Mouse (Mus musculus): ENCODE measurements around the gene Tbc1d8.

Tbc1d8 gene

DNA sequence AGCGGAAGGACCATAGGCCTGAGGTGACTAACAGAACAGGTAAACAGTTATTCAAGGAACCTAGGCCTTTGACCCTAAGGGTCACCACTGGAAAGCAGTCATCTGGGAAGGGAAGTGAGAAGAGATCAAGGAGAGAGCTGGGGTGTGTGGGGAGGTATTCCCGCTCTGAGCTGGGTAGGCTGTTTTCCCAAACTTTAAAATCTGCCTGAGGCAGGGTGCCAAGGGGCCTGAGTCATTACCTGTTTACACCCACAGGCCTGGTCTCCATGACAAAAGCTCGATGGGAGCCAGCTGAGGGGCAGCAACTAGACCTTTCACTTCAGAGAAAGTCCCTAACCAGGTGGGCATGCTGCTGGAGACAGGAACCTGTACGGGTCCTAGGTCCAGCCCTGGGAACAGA, 79.3 kb downstream of the Tbc1d8 start:
- DNase-seq (ENCODE audit: extremely low read depth, low read depth, low spot score) = no peak

DNA sequence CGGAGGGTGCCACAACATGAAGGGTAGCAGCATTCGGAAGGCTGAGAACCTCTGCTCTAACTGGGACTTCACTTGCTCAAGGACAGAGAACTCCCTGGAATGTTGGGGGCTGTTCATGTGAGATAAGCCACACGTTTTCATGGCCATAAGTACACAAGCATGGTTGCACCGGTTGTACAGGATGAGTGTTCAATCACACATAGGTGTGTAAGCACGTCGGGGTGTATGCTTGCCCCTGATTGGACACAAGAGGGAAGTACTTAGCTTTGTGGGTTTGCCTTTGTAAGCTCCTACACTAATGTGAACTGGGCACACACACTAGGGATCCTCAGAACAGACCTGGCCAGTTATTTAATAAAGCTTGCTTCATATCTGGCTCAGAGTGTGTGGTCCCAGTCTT, 80.3 kb downstream of the Tbc1d8 start:
- no peak for DNase-seq (ENCODE audit: extremely low read depth, low read depth, low spot score)

DNA sequence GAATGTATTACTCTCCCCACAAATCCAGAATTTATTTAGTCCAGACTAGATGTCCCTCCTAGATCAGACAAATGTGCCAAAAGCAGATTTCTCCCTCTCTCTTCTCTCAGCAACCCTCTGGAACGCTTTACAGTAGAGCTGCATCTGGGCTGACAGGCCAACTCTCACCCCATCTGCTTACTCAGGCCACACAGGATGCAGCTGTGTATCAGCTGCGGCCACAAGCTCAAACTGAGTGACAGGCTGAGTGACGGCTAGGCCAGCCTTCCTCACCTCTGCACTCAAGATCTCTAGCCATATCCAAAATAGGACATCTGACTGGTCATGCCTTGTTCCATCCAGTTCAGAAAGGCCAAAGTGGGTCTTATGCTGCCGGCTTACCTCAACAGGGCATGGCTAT, 82.2 kb downstream of the Tbc1d8 start:
- no peak for DNase-seq (ENCODE audit: extremely low read depth, low read depth, low spot score)

DNA sequence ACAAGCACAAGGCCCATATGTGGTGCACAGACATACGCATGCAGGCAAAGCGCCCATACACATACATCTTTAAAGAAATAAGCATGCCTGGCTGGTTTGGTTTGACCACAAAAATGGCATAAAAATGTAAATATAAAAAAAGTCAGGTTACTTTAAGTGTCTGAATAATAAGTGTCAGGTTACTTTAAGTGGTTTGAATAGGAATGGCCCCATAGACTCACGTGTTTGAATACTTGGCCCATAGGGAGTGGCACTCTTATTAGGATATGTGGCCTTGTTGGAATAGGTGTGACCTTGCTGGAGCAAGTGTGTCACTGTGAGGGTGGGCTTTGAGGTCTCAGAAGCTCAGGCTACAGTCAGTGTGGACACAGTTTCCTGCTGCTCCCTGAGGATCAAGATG, 83.9 kb downstream of the Tbc1d8 start:
- DNase-seq (ENCODE audit: extremely low read depth, low read depth, low spot score) = no peak

DNA sequence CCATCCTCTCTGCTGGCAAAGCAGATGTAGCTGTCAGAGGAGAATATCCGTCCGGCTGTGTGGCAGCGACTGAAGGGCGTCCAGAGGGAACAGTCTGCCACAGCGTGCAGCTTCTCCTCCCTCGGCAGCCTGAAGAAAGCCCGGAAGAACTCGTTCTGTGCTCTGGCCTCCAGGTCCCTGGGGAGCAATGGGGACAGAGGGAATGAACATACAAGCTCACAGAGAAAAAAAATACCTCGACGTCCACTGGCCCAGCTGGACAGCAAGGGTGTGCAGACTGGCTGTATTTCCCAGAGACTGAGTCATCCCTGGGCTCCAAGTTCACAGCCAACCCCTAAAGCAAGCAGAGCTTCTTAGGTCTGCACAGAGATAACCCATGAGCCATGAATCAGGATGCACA, 84.5 kb downstream of the Tbc1d8 start:
- no peak for DNase-seq (ENCODE audit: extremely low read depth, low read depth, low spot score)

DNA sequence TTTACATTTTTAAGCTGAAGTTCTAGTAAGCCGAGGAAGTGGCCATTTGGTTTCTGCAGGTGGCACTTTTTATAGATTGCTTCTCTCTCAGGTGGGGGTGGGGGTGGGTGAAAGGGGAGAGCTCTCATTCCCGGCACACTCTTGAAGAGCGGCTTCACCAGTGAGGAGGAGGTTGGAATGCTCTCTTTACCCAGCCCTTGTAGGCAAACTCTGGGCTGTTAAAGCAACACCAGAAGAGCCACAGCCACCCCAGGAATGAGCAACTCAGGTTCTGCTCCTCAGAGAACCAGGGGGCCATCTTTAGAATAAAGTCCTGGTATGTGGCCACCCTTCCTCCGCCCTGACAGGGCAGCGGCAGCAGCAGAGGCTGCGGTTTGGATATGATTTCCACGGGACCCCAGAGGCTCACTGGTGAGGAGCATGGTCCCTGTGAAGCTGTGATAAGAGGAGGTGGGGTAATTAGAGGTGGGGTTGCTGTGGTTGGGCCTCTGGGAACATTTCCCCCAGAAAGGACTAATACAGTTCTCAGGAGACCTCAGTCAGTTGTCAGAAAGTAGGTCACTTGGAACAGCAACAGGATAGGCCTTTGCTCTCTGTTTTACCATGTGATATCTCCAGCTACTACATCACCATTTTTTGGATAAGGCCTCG, 85.2 kb downstream of the Tbc1d8 start:
- DNase-seq (ENCODE audit: extremely low read depth, low read depth, low spot score) = no peak

DNA sequence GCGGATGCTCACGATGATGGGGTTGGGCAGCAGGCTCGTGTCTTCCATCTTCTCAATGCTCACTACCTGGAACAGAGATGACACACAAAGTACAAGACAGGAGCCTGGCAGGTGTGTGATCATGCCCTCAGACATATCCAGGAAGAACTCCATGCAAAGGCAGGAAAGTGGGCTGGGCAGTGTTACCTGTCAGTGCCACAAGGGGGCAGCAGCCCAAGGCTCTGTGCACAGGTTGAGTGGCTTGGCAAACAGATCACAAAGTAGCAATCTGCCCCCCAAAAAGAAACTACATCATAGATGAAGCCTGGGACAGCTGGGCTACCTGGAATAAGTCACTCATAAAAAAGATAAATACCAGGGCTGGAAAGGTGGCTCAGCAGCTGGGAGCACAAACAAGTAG, 86.4 kb downstream of the Tbc1d8 start:
- no peak for DNase-seq (ENCODE audit: extremely low read depth, low read depth, low spot score)

DNA sequence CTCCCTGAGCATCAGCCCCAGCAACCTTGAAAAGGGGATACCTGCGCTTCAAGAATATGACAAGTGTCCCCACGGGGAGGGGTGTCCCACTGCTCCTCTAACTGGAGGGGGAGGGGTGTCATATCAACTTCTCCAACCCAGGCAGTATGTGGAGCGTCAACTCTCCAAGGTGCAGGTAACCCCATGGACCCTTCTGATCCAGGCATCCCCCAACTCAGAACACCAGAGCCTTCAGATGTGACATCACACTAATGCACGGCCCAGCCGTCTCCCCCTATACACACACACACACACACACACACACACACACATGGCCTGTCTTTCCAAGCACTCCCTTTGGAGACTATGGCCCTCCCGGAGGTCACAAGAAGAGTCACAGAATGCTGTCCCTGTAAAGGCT, 86.9 kb downstream of the Tbc1d8 start:
- no peak for DNase-seq (ENCODE audit: extremely low read depth, low read depth, low spot score)

DNA sequence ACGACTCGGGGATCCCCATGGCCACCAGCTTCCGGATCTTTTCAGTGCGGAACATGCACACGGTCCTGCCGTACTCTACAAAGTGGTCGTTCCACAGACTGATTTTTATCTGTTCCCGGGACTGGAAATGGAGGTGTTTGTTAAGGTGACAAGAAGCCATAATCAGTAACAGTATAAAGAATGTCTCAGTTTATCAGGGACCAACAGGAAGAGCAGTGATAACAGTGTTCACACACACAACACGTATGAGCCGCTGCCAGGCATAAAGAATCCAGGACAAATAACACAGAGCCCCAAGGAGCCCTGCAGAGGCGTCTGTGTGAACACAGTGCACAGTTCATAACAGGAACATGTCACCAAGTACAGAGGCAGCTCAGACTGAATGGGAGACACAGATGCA, 89.2 kb downstream of the Tbc1d8 start:
- no peak for DNase-seq (ENCODE audit: extremely low read depth, low read depth, low spot score)

DNA sequence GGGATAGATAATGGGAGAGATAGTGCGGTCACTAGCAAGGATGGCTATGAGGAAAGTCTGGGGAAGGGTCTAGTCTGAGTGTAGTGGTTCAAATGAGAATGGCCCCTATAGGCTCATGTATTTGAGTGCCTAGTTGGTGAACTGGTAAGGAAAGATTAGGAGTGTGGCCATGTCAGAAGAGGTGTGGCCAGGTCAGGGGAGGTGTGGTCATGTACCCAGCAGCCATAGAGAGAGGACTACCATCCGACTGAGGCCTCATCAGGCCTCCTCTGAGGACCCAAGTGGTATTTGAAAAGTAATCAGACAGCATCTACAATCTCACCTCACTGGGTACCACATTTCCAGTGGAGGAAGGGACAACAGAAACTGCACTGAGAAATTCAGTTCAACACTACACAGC, 90.4 kb downstream of the Tbc1d8 start:
- DNase-seq (ENCODE audit: extremely low read depth, low read depth, low spot score) = no peak

DNA sequence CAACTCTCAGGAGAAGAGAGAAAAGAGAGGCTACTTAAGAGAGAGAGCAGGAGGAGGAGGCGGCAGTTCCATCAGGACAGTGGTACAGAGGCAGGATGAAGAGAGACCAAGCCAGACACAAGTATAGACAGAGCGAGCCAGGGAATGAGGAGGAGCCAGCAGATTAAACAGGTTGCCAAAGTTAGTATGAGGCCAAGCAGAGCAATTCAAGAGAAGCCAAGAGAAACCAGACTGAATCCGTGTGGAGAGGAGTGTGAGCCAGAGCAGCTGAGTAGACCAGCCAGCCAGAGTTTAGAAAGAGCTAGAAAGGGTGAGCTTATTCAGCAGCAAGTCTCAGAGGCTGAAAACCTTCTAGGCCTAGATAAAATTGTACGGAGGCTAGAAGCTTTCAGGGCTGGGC, 91.1 kb downstream of the Tbc1d8 start:
- DNase-seq (ENCODE audit: extremely low read depth, low read depth, low spot score) = peak; percentile 56

DNA sequence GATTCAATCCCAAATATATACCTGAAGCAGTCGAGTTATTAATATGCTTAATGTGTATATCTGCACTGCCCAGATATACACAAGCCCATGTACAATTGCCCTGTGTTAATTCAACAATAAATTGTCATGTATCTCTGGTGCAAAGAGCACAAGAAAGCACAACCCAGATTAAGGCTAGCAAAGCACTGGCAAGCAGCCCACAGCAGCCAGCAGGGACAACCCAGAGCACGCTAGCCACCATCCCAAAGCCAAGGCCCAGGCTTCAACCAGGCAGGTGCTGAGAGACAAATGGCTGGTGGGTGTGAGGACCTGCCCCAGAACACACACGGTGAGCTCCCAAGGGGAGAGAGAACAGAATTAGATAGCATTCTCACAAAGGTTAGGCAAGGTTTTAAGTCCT, 92.1 kb downstream of the Tbc1d8 start:
- DNase-seq (ENCODE audit: extremely low read depth, low read depth, low spot score) = no peak

DNA sequence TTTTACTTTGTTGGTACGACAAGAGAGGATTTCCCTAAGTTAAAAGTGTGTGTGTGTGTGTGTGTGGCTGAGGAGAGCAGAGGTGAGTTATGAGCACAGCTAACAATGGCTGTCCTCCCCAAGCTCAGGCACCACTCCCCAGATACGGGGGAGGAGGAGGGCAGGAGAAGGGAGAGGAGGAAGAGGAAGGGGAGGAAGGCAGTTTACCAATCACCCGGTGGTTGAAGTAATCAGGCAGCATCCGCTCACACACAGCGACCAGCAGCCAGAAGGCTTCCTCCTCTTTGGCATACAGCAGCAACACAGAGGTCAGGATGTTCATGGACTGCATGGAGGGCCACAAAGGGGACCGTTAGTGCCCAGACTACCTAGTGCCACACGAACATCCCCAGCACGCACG, 93.6 kb downstream of the Tbc1d8 start:
- no peak for DNase-seq (ENCODE audit: extremely low read depth, low read depth, low spot score)

DNA sequence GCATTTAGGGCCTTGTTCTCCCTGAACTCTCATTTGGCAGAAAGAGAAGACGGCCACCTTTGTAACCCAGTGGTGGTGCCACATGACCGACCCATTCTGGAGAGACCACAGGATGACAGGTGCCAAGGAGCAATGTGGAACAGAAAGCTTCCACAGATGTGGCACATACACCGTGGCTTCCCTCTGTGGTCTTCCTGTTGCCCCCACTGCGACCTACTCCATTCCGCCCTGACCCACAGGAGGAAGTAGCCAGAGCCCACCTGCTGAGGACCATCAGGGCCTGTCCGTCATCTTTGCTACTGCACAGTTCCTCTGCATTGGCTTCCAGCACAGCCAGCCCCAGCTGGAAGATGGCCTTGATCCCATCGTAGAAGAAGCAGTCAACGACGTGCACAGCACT, 97.5 kb downstream of the Tbc1d8 start:
- no peak for DNase-seq (ENCODE audit: extremely low read depth, low read depth, low spot score)

DNA sequence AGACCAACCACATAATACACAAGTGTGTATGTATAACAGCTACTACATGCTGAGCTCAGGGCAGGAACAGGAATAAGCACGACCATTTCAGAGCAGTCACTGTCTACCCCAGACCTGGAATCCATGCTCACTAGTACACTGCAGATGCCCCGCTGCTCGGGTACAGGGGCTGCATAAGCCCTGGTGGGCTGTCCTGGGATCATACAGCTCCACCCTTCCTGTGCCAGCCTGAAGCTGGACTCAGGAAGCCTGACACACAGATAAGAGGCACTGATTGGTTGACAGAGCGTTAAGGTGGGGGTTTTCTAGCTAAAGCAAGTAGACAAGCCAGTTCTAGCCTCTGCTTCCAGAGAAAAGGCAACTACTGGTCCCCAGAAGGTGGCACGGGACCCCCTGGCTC, 99.5 kb downstream of the Tbc1d8 start:
- no peak for DNase-seq (ENCODE audit: extremely low read depth, low read depth, low spot score)

DNA sequence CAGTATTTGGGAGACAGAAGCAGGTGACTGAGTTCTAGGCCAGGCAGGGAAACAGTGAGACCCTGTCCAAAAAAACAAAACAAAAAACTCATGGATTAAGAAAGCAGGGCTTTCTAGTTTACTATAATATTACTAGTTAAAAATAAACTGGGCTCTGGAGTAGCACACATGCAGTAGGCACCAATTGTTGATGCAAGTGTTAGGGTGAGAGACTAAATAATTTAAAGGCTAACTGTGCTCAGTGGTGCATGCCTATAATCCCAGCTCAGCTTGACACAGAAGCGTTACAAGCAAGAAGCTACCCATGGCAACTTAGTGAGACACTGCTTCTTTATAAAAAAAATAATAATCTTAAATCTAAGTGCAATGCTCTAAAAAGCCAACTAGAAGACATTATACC, 100.0 kb downstream of the Tbc1d8 start:
- no peak for DNase-seq (ENCODE audit: extremely low read depth, low read depth, low spot score)

DNA sequence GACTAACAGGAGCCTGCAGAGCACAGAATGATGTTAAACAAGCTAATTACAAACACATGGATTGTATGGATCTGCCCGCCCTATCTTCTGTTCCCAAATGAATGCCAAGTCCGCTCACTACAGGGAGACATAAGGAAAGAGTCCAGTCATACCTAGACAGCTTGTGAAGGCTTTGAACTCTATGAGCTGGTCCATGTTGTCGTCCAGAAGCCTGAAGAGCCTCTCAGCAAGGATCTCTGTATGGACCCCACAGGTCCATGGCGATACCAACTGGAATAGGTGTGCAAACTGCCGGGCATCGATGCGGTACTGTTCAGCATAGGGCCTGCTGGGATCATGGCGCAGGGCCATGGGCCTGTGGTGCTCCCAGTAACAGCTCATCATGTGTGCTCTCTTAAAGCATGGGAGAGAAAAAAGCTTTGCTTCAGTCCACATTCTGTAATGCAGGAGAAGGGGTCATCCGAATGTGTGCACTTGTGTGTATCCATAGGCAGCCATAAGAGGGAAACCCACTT, 101.8 kb downstream of the Tbc1d8 start:
- no peak for DNase-seq (ENCODE audit: extremely low read depth, low read depth, low spot score)

DNA sequence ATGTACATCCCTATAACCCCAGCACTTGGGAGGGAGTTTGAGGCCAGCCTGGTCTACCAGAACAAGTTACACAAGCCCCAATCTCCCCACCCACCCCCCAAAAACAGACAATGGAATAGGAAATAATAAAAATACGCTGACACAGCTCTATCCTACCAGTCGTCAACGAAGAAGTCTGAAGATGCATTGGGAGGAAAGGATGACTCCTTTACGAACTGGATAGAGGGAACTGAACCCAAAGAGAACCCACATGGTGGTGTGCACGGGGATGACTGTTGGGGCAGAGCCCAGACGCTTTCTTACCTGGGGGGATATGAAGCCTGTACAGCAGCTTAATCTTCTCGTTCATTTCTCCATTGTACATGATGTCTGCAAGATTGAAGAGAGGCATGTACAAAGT, 102.4 kb downstream of the Tbc1d8 start:
- DNase-seq (ENCODE audit: extremely low read depth, low read depth, low spot score) = no peak

DNA sequence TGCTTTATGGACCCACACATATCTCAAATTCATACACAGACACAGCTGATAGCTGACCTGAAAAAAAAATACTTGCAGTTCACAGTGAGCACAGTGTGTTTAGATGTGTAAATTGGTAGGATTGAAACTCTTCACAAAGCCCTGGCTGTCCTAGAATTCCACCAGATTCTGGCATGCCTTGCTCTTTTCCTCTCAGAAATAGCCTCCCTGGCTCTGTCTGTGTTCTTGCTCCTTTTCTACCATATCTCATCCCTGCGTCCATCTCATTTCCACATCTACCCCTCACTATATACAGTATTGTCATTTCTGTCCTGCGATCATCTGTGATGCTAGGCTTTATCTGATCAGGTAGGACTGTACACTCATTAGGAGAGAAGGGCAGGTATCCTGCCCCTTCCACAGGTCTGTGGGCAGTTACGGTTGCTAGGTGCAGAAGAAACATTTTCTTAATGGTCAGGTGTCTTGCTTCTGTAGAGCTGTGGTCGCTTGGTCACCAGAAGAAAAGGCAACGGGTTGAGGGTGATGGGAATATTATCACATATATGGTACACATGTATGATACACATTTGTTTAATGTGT, 104.2 kb downstream of the Tbc1d8 start:
- no peak for DNase-seq (ENCODE audit: extremely low read depth, low read depth, low spot score)

DNA sequence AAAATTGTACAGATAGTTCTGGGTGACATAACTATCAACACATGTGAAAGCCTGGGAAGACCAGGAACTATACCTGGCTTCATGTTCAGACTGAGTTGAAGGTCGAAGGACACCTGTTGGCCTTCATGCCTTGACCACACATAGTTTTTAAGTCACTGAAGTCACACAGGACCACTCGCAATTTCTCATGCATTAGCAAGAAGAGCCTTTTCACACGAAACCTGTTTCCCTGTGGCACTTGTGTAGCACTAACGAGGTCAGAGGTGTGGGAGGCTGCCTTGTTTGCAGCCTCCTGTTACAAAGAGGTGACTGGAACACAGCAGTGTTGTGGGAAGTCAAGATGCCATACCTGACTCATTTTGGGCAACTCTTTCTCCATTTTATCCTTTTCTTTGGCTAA, 105.2 kb downstream of the Tbc1d8 start:
- no peak for DNase-seq (ENCODE audit: extremely low read depth, low read depth, low spot score)

DNA sequence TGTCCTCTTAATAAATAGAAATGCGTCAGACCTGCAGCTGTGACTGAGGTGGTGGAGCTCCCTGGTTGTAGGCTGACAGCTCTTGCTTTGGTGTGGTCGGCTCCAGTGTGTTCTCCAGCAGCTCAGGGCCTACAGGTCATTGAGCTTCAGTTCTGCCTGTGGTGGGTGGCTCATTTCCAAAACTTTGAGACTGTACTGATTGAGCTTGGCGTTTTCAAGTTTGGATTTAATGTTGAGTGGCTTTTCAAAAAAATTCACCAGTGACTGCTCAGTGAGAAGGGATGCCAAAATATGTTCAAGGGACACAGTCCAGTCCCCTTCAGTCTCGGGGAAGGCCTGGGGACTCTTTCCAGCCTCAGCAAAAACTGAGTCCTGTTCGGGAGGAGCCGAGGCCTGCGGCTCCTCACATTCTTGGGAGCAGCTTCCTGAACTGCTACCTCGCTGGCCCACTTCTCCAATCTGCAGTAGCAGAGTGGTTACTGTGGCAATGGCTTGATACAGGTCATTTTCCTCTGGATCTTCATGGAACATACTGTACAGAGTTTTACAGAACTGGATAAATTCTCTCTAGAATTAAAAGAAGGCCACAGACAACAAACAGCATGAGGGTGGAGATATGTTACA, 106.2 kb downstream of the Tbc1d8 start:
- DNase-seq (ENCODE audit: extremely low read depth, low read depth, low spot score) = no peak

DNA sequence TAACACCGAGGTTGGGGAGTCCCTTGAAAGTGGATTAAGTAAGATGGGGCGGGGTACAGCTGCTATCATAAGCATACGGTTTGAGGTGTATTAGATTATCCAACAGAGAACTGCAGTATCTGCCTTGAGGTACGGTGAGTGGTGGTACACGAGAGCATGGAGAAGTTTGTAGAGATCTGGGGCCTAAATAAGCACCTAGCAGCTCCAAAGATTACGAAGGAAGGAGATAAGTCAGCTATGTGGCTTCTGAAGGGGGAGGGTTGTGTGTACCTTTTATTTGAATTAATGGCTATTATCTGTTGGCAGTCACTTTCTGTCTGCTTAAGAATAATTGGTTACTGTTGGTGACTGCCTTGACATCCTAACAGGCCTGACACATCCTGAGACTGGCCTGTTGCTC, 108.1 kb downstream of the Tbc1d8 start:
- DNase-seq (ENCODE audit: extremely low read depth, low read depth, low spot score) = no peak
